Mouse (Mus musculus) olfactory bulb, adult 2 months (tissue): ENCODE results near the gene Fbxo27. TPM values are rescaled to one million over a fixed set of nuclear protein-coding genes. Genes with fewer than 3 reads are reported as not detected.

ENCODE experiments used
- H3K27ac ChIP-seq: fragments of 200-500 bp; 2 replicates; pipeline ENCODE4 v1.5.1; 2012; ENCODE audit warnings: low read depth, low read length; ENCODE audit not compliant: insufficient read depth
- H3K4me1 ChIP-seq: fragments of 200-500 bp; 2 replicates; pipeline ENCODE4 v1.6.1; 2012; ENCODE audit warnings: low read length; ENCODE audit not compliant: control insufficient read depth, insufficient read depth
- H3K4me3 ChIP-seq: fragments of 200-500 bp; 2 replicates; pipeline ENCODE4 v1.5.1; 2012; ENCODE audit warnings: mild to moderate bottlenecking, low read depth, low read length, moderate library complexity; ENCODE audit not compliant: insufficient read depth
- CTCF ChIP-seq: fragments of 200-500 bp; IDR thresholded peaks from 2 replicates; pipeline ENCODE4 v1.5.1; 2012; ENCODE audit warnings: low read depth, mild to moderate bottlenecking, low read length, moderate library complexity; ENCODE audit not compliant: insufficient read depth
- POLR2A ChIP-seq: fragments of 200-500 bp; IDR thresholded peaks from 2 replicates; pipeline ENCODE4 v1.6.1; 2012; ENCODE audit warnings: mild to moderate bottlenecking, low read depth, low read length, moderate library complexity; ENCODE audit not compliant: insufficient read depth
- WGBS: fragments of 180-500 bp; shearing (Covaris S2); methylation state at CpG from one replicate; pipeline ENCODE4 v1.1.7; 2018; 5-methylcytosine and 5-hydroxymethylcytosine counted together
- polyA plus RNA-seq: library from polyadenylated mRNA; stranded (reverse); fragments of >200 nt; gene quantifications from 2 replicates; pipeline ENCODE4 v1.2.4, GENCODE M21; 2012; ENCODE audit warnings: low replicate concordance; ENCODE audit not compliant: missing spikeins, insufficient read depth, insufficient read length

Fbxo27 gene
- polyA plus RNA-seq, 1 experiment, result not detected

GRCm38 (mm10) chr7:28739829-28740228 lies 47.2 kb downstream of the Fbxo27 start:
- H3K27ac ChIP-seq, result no peak overlapping the region

GRCm38 (mm10) chr7:28740949-28741348 lies 48.3 kb downstream of the Fbxo27 start:
- H3K27ac ChIP-seq, result peak overlapping the region; percentile 57
- H3K4me1 ChIP-seq, result peaks cover 9% of the 10 kb centered on the region; the same call in 1 of the 2 replicates
- 24% methylated on average over 9 of the region's 9 CpGs for WGBS
- no peak for TF ChIP-seq POLR2A
- no peak for TF ChIP-seq CTCF
- peak overlapping the region; percentile 65 for H3K4me3 ChIP-seq

More at GRCm38 (mm10) chr7:28739829-28740228, 47.2 kb downstream of the Fbxo27 start:
- H3K4me1 ChIP-seq, result peaks cover 9% of the 10 kb centered on the region; the same call in 1 of the 2 replicates
- 95% methylated on average over 21 of the region's 21 CpGs for WGBS
- H3K4me3 ChIP-seq, result no peak overlapping the region
- TF ChIP-seq POLR2A (no peak), CTCF (no peak)

DNA sequence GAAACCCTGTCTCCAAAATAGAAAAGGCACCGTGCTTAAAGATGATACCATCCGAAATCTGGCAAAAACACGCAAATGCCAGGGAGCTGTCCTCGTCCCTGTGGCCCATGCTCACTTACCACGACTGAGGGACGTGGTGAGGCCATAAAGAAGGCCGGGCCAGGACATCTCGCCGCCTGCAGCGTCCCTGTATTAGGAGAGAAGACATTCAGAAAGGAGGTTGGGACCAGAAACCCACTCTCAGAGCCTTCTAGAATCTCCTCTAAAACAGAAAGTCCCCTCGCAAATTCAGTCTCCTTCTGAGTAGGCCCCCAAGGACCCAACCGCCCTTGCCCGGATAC lies 48.7 kb downstream of the Fbxo27 start:
- 0% methylated on average over 13 of the region's 13 CpGs for WGBS
- Histone ChIP-seq H3K4me3 (peak overlapping the region; percentile 65), H3K4me1 (peaks cover 9% of the 10 kb centered on the region; the same call in 1 of the 2 replicates), H3K27ac (peak overlapping the region; percentile 57)
- TF ChIP-seq POLR2A (no peak), CTCF (no peak)

- Histone ChIP-seq H3K4me1 (peaks cover 9% of the 10 kb centered on the region; the same call in 1 of the 2 replicates), H3K4me3 (peak within 1 kb of the TSS; percentile 76), H3K27ac (peak within 1 kb of the TSS; percentile 92)
- WGBS, result under 1% methylated on average over 39 of the region's 39 CpGs
- TF ChIP-seq CTCF, result peak; percentile 74
- TF ChIP-seq POLR2A, result peak; percentile 93
These were observed 49.2 kb downstream of the Fbxo27 start, which contains the start of the genes Mrps12 and Sars2 for GRCm38 (mm10) chr7:28741709-28742438. Gene Mrps12, minus strand, starts transcription at chr7:28741820. Gene Sars2, plus strand, starts transcription at chr7:28741992.

Other genes starting within 250 kb of the Fbxo27 start
- not detected in 2 replicates for gene Lrfn1, start 240.9 kb upstream of the Fbxo27 start, polyA plus RNA-seq
- gene Ifnl2, start 182.4 kb upstream of the Fbxo27 start, polyA plus RNA-seq, result not detected in 2 replicates
- not detected in 2 replicates for gene Ifnl3, start 170.0 kb upstream of the Fbxo27 start, polyA plus RNA-seq
- gene Sycn, start 152.0 kb upstream of the Fbxo27 start, polyA plus RNA-seq, result not detected in 2 replicates
- not detected in 2 replicates for gene Nccrp1, start 145.6 kb upstream of the Fbxo27 start, polyA plus RNA-seq
- gene Samd4b, start 94.7 kb upstream of the Fbxo27 start, polyA plus RNA-seq, result not detected in 2 replicates
- not detected in 2 replicates for gene Pak4, start 94.7 kb upstream of the Fbxo27 start, polyA plus RNA-seq
- not detected in 2 replicates for gene Acp7, start 61.5 kb upstream of the Fbxo27 start, polyA plus RNA-seq
- not detected in 2 replicates for gene Fbxo17, start 24.0 kb downstream of the Fbxo27 start, polyA plus RNA-seq
- not detected in 2 replicates for gene Mrps12, start 49.0 kb downstream of the Fbxo27 start, polyA plus RNA-seq
- gene Sars2, start 49.1 kb downstream of the Fbxo27 start, polyA plus RNA-seq, result not detected in 2 replicates
- not detected in 2 replicates for gene Ccer2, start 63.3 kb downstream of the Fbxo27 start, polyA plus RNA-seq
- not detected in 2 replicates for gene Sirt2, start 73.9 kb downstream of the Fbxo27 start, polyA plus RNA-seq
- gene Nfkbib, start 74.7 kb downstream of the Fbxo27 start, polyA plus RNA-seq, result not detected in 2 replicates
- gene Rinl, start 96.1 kb downstream of the Fbxo27 start, polyA plus RNA-seq, result not detected in 2 replicates
- 179 and 465 TPM in 2 replicates for gene Hnrnpl, start 115.7 kb downstream of the Fbxo27 start, polyA plus RNA-seq
- gene Ech1, start 132.4 kb downstream of the Fbxo27 start, polyA plus RNA-seq, result not detected in 2 replicates
- gene Lgals4, start 141.0 kb downstream of the Fbxo27 start, polyA plus RNA-seq, result not detected in 2 replicates
- gene Lgals7, start 171.0 kb downstream of the Fbxo27 start, polyA plus RNA-seq, result not detected in 2 replicates
- gene Capn12, start 188.6 kb downstream of the Fbxo27 start, polyA plus RNA-seq, result not detected in 2 replicates